Comparison of ENCODE assay signal across 9 mouse cellular contexts in the genomic region with DNA sequence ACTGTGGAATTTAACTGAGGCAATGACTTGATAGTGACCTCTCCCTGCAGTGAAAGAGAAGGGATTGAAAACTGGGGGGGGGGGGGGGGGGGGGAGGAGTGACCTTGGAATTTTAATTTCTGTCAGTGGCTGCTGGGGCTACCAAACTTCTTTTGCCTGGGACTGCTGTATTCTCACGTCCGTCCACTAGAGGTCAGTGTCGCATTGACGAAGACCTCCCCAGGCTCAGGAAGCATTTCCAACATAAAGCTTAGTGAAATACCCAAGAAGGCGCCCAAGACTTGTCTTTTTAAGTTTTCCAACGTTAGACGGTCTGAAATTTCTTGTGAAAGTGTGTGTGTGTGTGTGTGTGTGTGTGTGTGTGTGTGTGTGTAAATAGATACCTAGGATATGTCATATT.
A peak's percentile ranks its signal among the peaks of the same experiment; 100 is the strongest.
DNase-seq lines count a peak whose midpoint lies in the region; ATAC-seq lines count a peak whose summit lies in the region.
"Had no signal": no experiment of that assay in that cellular context is flagged by ENCODE, and none has a peak within 500 bp of the region (broad histone marks: within the 10 kb centered on the region; RNA-seq: fewer than 3 reads in every experiment).

No protein-coding gene starts in this region.

- DNase-seq in heart, adult 11 months = peak; percentile 94
- DNase-seq in Muller cell, postnatal 12 days (ENCODE audit: inconsistent ontology term) = peak; percentile 75
- peak; percentile 77 to 86 for DNase-seq in cerebellum, postnatal 25 days
- peak; percentile 84 to 87 for DNase-seq in layer of hippocampus, postnatal 10 days (ENCODE audit: low spot score in 2 of 2)
- DNase-seq in splenic B cell, adult 2 months (ENCODE audit: low read depth, low spot score) = peak; percentile 88

- no peak overlapping the region for H3K9ac ChIP-seq in heart, embryonic 11.5 days (ENCODE audit: low read depth, low read length)

- no peaks in the 10 kb centered on the region for H3K9me3 ChIP-seq in heart, embryonic 11.5 days (replicated peaks; ENCODE audit: control insufficient read depth, low read length)

- no peak overlapping the region for H3K4me3 ChIP-seq in heart, embryonic 11.5 days (ENCODE audit: low read depth, low read length)
- H3K4me3 ChIP-seq: megakaryocyte, embryonic 14.5 days had no signal

- 15% methylated on average over 7 of the region's 7 CpGs for WGBS in heart, embryonic 11.5 days (ENCODE audit: insufficient replicate concordance)

- no peaks in the 10 kb centered on the region for H3K27me3 ChIP-seq in heart, embryonic 11.5 days (ENCODE audit: control insufficient read depth, insufficient read depth, low read length)
- H3K27me3 ChIP-seq in splenic B cell, adult 2 months (ENCODE audit: control insufficient read depth, insufficient read depth, low read length, poor library complexity, severe bottlenecking) = no peaks in the 10 kb centered on the region
- H3K27me3 ChIP-seq: megakaryocyte, embryonic 14.5 days had no signal

- no peak overlapping the region for H3K4me2 ChIP-seq in heart, embryonic 11.5 days

- no peak overlapping the region for H3K27ac ChIP-seq in heart, embryonic 11.5 days (ENCODE audit: low read depth, low read length)

- ATAC-seq in heart, embryonic 11.5 days (replicated peaks; ENCODE audit: insufficient number of reproducible peaks, low FRiP score, low TSS enrichment) = no peak
- peak; percentile 40 for ATAC-seq in granulocyte monocyte progenitor cell, adult 5-6 weeks (replicated peaks; ENCODE audit: poor library complexity, severe bottlenecking)
- peak; percentile 60; the same call in 1 of the 2 replicates for ATAC-seq in megakaryocyte-erythroid progenitor cell, adult 5-6 weeks (replicated peaks; ENCODE audit: low FRiP score, low TSS enrichment, poor library complexity, severe bottlenecking)

- H3K36me3 ChIP-seq in heart, embryonic 11.5 days (ENCODE audit: control insufficient read depth, insufficient read depth, low read length) = no peaks in the 10 kb centered on the region
- H3K36me3 ChIP-seq in splenic B cell, adult 2 months (ENCODE audit: control insufficient read depth, insufficient read depth, low read length, poor library complexity, severe bottlenecking) = no peaks in the 10 kb centered on the region

- 0 out of 2 replicates have a peak, but pooled peaks cover 10% of the 10 kb centered on the region for H3K4me1 ChIP-seq in heart, embryonic 11.5 days (ENCODE audit: control insufficient read depth, insufficient read depth, low read length)
